Mouse (Mus musculus): ENCODE data around the gene Tuba3a. TPM values are rescaled to one million over a fixed set of nuclear protein-coding genes. Genes with fewer than 3 reads are reported as not detected.

The Tuba3a gene
- polyA plus RNA-seq, 2 experiments from 2014 or later = 1.3 to 1.8 TPM

- no peak for ATAC-seq
These were observed 55.3 kb downstream of the Tuba3a start for GRCm38 (mm10) chr6:125230571-125230970.

Other genes starting within 250 kb of the Tuba3a start
- gene Ing4, start 246.3 kb downstream of the Tuba3a start, polyA plus RNA-seq (2017; shearing (Covaris generic)) = 10 to 100 TPM; 41.5 to 48.1 TPM
- gene Acrbp, start 236.4 kb downstream of the Tuba3a start, polyA plus RNA-seq (2017; shearing (Covaris generic)) = 1 to 10 TPM; 8.1 to 9.7 TPM
- 1 to 10 TPM; 8.6 to 9.5 TPM for gene Lpar5, start 218.1 kb downstream of the Tuba3a start, polyA plus RNA-seq (2017; shearing (Covaris generic))
- 10 to 100 TPM; 49.4 to 66.6 TPM for gene Chd4, start 190.1 kb downstream of the Tuba3a start, polyA plus RNA-seq (2017; shearing (Covaris generic))
- gene Nop2, start 154.1 kb downstream of the Tuba3a start, polyA plus RNA-seq (2017; shearing (Covaris generic)) = 10 to 100 TPM; 40.6 to 50.3 TPM
- 10 to 100 TPM in 1 of 2 experiments, 1 to 10 TPM in 1; 6.9 to 13.3 TPM for gene Iffo1, start 140.8 kb downstream of the Tuba3a start, polyA plus RNA-seq (2017; shearing (Covaris generic))
- 100 to 1,000 TPM; 300 to 540 TPM for gene Gapdh, start 119.6 kb downstream of the Tuba3a start, polyA plus RNA-seq (2017; shearing (Covaris generic))
- gene Ncapd2, start 94.3 kb downstream of the Tuba3a start, polyA plus RNA-seq (2017; shearing (Covaris generic)) = 10 to 100 TPM; 33.1 to 61.3 TPM
- gene Mrpl51, start 94.2 kb downstream of the Tuba3a start, polyA plus RNA-seq (2017; shearing (Covaris generic)) = 10 to 100 TPM; 85.7 to 89.0 TPM
- gene Vamp1, start 70.5 kb downstream of the Tuba3a start, polyA plus RNA-seq (2017; shearing (Covaris generic)) = 10 to 100 TPM; 14.0 to 14.4 TPM
- gene Tapbpl, start 54.2 kb downstream of the Tuba3a start, polyA plus RNA-seq (2017; shearing (Covaris generic)) = 10 to 100 TPM; 65.5 to 84.7 TPM
- gene Cd27, start 49.0 kb downstream of the Tuba3a start, polyA plus RNA-seq (2017; shearing (Covaris generic)) = 100 to 1,000 TPM; 427 to 432 TPM
- not detected for gene Ltbr, start 27.8 kb upstream of the Tuba3a start, polyA plus RNA-seq (2017; shearing (Covaris generic))
- not detected for gene Scnn1a, start 34.6 kb upstream of the Tuba3a start, polyA plus RNA-seq (2017; shearing (Covaris generic))
- gene Tnfrsf1a, start 63.3 kb upstream of the Tuba3a start, polyA plus RNA-seq (2017; shearing (Covaris generic)) = 10 to 100 TPM; 20.2 to 25.5 TPM
- not detected for gene Plekhg6, start 94.8 kb upstream of the Tuba3a start, polyA plus RNA-seq (2017; shearing (Covaris generic))
- 100 to 1,000 TPM in 1 of 2 experiments, 10 to 100 TPM in 1; 73.3 to 104 TPM for gene Cd9, start 208.7 kb upstream of the Tuba3a start, polyA plus RNA-seq (2017; shearing (Covaris generic))